Mouse (Mus musculus) urinary bladder, postnatal 0 days (tissue): ENCODE measurements around the gene Faah. TPM values are rescaled to one million over a fixed set of nuclear protein-coding genes. Genes with fewer than 3 reads are reported as not detected.

ENCODE experiments used
- polyA plus RNA-seq: library from polyadenylated mRNA; unstranded; fragments of >200 nt; fragmentation: Nextera tagmentation; extraction: Ambion mirVana; gene quantifications from 2 replicates; pipeline ENCODE4 v1.2.1, GENCODE M21; 2015

Faah gene
- polyA plus RNA-seq, result 3.1 and 3.2 TPM in 2 replicates

DNA sequence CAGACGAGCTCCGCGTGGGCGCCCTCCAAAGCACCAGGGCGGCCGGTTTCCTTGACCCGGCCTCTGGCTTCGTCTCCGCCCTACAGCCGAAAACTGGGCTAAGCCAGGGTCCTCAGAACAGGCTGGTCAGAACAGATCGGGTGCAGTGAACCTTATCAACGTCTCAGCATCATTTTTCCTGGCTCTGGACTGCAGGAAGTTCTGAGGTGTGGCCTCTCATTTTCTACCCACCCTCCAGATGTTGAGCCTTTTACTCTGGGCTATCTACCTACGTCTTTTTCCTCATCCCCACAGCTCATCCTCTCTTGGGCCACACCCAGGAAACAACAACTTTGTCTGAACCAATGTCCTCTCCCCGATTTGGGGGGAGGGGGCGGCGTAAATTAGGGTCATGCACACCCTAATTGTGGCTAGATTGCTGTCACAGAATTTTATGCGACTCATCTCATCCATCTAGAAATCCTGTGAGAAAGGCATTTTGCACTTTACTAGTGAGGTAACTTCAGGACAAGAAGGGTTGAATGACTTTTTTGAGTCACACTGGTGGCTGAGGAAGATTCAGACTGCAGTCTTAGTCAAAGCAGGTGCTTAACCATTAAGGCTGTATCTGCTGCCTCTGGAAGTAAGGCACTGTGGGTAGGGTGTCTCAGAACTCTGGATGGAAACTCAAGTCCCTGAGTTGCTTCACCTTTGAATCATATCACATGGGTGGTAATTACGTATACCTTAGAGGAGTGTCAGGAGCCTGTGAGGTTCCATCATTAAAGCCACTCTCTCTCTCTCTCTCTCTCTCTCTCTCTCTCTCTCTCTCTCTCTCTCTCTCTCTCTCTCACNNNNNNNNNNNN lies at the start of gene Faah:
Faah (minus strand) TSS at position 25 of the 845 bp plus-strand sequence.

DNA sequence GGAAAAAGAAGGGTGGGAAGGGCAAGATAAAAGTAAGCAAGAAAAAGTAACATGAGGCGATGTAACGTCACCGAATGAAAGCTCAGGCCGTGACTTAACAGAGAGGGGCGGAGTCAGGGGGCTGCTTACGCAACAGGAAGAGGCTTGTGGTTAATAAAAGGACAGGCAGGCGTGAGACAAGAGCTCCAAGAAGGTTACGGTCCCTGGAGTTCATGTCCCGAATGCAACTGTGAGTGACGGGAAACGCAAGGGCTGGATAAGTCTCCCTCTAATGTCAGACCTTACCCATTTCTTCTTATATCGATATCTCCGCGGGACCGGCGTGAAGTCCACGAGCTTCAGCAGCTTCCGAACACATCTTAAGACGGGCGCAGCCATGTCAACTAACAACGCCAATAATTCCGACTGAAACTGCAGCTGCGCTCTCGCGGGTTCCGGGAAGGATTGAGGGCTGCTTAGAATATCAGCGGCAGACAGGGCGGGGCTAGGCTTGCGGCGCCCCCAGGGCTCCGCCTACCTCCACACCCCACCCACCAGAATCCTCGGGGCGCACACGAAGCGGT lies 35.8 kb upstream of the Faah start, which contains the start of gene Nsun4:
Nsun4 (minus strand) TSS at position 478 of the 563 bp plus-strand sequence.

DNA sequence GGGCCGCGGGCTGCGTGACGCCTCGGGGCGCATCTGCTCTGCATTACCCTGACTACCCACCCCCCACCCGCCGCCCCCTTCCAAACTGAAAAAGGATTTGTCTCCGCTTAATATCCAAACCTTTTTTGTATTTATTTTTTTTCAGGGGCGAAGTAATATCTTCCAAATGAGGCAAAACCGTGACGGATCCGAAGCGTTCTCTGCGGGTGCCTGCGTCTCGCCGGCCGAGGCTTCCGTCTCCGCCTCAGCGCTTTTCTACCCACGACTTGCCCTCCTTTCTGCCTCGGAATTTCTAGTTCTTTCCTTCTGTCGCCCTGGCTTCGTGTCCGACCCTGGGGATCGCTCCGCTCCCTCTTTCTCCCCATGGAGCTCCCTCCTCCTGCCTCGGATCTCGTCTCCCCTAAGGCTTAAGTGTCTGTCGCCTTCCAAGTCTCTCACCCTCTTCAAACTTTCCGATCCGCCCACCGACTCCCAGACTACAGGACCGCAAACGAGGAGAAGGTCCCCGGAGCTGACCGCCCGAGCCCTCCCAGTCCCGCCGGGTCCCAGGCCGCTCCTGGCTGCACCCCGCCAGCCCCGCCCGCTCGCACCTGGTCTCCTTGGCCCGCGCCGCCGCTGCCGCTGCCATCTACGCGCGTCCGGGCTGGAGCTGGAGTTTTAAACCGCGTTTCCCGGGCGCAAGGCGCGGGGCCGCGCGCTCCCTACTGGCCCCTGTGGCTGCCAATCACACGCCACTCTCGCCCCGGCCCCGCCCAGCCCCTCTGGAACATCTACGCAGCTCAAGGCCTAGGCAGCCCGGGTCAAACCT lies 78.2 kb downstream of the Faah start, which contains the start of gene Dmbx1:
Dmbx1 (minus strand) TSS at position 632 of the 808 bp plus-strand sequence.

Other genes with a start within 250 kb of the Faah start
- gene Tex38, start 236.9 kb downstream of the Faah start, polyA plus RNA-seq, result 0.28 TPM in 1 of 2 replicates, not detected in the other
- 23.7 and 26.4 TPM in 2 replicates for gene Atpaf1, start 233.1 kb downstream of the Faah start, polyA plus RNA-seq
- gene Mob3c, start 189.8 kb downstream of the Faah start, polyA plus RNA-seq, result 9.3 and 9.4 TPM in 2 replicates
- 18.9 TPM in 2 replicates for gene Mknk1, start 178.7 kb downstream of the Faah start, polyA plus RNA-seq
- gene Kncn, start 133.5 kb downstream of the Faah start, polyA plus RNA-seq, result not detected in 2 replicates
- not detected in 2 replicates for gene 6430628N08Rik, start 127.3 kb downstream of the Faah start, polyA plus RNA-seq
- not detected in 2 replicates for gene Dmbx1, start 78.0 kb downstream of the Faah start, polyA plus RNA-seq
- gene Nsun4, start 36.0 kb upstream of the Faah start, polyA plus RNA-seq, result 11.4 and 11.8 TPM in 2 replicates
- 635 and 692 TPM in 2 replicates for gene Uqcrh, start 57.1 kb upstream of the Faah start, polyA plus RNA-seq
- gene Lrrc41, start 57.3 kb upstream of the Faah start, polyA plus RNA-seq, result 34.6 and 36.8 TPM in 2 replicates
- 5.1 and 6.9 TPM in 2 replicates for gene Rad54l, start 105.8 kb upstream of the Faah start, polyA plus RNA-seq
- 72.8 and 75.7 TPM in 2 replicates for gene Pomgnt1, start 105.9 kb upstream of the Faah start, polyA plus RNA-seq
- gene Lurap1, start 133.4 kb upstream of the Faah start, polyA plus RNA-seq, result 2.0 and 2.1 TPM in 2 replicates
- 0.58 and 0.68 TPM in 2 replicates for gene Tspan1, start 149.7 kb upstream of the Faah start, polyA plus RNA-seq
- not detected in 2 replicates for gene 1700042G07Rik, start 155.4 kb upstream of the Faah start, polyA plus RNA-seq
- gene Gm49337, start 155.5 kb upstream of the Faah start, polyA plus RNA-seq, result not detected in 2 replicates
- 5.8 and 7.8 TPM in 2 replicates for gene Pik3r3, start 203.7 kb upstream of the Faah start, polyA plus RNA-seq